Mouse (Mus musculus) gastrocnemius, postnatal 10 days (tissue): ENCODE data around the gene Pomt1. TPM values are rescaled to one million over a fixed set of nuclear protein-coding genes. Genes with fewer than 3 reads are reported as not detected.
"Not testable (repeated sequence)": the region's sequence is repeated elsewhere in the genome, so short reads cannot be mapped to it uniquely, and the experiment has no call there.

ENCODE experiments used
- DNase-seq: peaks from one replicate; pipeline ENCODE4 v3.0.0; 2021; ENCODE audit warnings: mixed read lengths
- total RNA-seq, 2 experiments: library from RNA; stranded (reverse); gene quantifications; 2 replicates each; pipeline ENCODE4 v1.2.3; 2021

The Pomt1 gene
- total RNA-seq, 2 experiments from 2014 or later: 16.0 to 17.2 TPM

DNA sequence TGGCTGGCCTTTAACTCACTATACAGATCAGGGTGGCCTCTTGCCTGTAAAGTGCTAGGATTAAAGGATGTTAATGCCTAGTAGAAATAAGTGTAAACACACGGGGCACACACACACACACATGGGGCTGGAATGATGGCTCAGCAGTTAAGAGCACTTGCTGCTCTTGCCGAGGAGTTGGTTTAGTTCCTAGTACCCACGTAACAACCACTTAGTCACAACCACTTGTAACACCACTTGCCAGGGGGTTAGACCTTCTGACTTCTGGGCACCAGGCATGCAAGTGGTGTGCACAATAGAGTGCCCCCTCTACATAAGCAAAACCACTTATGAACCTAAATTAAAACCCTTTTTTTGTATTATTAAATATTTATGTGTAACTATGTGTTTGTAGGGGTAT lies 47.6 kb downstream of the Pomt1 start:
- no peak for DNase-seq

DNA sequence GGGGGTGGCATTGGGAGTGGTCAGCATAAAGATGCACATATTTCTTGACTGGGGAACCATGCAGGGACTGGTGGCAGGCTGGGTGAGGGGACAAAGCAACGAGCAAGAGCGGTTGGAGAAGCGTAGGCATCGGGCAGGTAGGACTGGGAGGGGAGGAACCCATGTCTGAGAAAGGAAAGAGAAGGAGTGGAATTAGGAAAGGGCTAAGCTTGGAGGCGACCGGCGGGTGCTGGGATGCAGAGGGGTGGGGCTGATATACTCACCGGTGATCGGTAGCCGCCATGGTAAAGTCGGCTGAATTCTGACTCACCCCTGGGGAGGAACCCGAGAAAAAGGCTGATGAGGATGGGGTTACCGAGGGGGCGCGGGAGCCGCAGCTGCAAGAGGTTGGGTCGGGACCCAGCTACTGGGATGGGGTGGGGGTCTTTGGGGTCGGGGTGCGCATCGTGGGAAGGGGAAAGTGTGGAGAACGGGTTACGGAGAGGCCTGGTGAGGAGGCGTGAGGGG lies 51.0 kb downstream of the Pomt1 start, which contains the start of gene Golga2:
Gene Golga2, plus strand, starts transcription at position 51 of the 507 bp plus-strand sequence.
- no peak for DNase-seq

DNA sequence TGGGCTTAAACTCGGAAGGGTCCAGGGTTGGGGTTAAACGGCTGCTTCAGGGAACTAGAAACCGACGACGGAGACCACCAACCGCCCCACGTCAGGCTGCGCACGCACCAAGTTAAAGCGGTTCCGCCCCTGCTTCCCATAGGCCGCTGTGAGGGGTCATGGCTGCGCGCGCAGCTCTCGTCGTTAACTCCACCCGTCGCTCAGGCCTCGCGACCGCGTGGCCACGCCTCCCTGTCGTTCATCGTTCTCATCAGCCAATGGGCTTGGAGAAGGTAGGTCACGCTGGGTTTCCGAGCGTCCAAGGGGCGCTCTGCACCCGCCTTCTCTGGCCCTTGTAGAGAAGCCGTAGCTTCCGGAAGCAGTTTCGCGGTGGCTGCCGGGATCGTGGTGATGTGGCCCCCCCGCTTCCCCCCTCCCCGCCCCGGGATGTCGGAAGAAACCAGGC lies 51.6 kb downstream of the Pomt1 start, which contains the start of gene Swi5:
Gene Swi5, minus strand, starts transcription at position 153 of the 445 bp plus-strand sequence.
- DNase-seq: peak; percentile 99

DNA sequence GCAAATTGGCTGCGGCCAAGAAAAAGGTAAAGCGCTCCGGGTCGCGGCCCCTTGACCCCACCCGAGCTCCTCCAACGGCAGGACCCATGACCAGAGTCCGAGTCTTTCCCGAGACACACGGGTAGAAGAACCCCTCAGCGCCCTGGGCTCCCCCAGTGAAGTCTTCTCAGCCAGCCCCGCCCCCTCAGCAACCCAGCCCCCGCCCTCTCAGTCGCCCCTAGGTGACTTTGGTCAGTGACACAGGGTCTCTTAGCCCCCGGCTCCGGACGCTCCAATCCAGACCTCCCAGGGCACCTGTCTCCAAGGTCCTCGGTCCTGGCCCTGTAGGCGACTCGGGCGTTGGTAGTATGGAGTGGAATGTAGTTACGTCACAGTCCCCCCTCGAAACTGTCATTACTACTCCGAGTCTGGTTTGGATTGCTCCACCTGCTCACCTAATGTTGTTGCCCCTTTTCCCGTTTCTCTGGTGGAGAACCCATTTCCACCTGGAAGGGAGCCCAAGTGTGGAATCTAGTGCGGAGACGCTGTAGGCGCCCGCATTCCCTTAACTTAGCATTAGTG lies 52.1 kb downstream of the Pomt1 start:
- DNase-seq: no peak

DNA sequence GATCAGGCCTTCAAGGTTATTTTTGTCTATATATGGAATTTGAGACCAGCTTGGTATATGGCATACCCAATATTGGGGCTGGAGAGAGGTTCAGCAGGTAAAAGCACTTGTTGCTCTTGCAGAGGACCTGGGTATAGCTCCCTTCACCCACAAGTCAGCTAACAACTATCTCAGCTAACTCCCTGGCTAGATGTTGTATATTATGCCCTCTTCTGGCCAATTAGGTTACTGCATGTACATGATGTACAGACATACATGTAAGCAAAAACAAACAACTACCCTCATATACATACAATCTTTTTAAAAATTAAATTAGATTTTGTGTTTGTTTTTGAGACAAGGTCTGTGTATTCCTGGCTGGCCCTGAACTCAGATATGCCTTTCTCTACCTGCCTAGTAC lies 53.2 kb downstream of the Pomt1 start:
- DNase-seq: no peak

DNA sequence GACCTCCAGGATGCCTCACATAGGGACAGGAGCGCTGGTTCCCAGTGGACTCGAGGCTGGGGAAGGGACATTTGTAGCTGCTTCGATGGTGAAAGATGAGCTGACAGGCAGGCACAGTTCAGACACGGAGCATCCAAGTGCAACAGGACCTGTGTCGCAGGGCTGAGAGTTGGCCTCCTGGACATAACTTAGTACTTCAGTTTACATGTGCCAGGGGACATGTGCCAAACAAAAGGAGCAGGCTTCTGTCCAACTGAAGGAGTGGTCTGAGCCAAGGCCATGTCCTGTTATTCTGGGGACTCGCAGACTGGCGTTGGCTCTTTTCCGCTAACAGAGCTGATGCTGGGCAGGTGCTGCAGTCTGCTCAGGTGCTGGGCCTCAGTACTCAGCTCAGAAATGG lies 58.0 kb downstream of the Pomt1 start:
- peak; percentile 54 for DNase-seq

DNA sequence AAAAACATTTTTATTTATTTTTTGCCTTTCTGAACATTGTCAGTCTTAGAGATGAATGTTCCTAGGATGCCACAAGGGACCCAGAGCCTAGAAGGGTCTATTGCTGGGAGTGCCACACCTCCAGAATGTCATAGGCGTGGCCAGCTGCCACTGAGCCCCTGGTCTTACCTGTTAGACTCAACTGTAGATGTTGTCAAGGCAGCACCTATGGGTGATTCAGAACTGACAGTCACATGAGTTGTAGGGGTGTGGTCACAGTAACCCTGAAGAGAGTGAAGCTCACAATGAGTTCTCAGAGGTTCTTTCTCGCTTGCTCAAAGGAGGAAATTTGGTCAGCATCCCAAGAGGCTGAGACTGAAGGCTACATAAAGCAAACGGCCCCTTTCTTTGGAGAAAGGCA lies 58.9 kb downstream of the Pomt1 start:
- DNase-seq: no peak

DNA sequence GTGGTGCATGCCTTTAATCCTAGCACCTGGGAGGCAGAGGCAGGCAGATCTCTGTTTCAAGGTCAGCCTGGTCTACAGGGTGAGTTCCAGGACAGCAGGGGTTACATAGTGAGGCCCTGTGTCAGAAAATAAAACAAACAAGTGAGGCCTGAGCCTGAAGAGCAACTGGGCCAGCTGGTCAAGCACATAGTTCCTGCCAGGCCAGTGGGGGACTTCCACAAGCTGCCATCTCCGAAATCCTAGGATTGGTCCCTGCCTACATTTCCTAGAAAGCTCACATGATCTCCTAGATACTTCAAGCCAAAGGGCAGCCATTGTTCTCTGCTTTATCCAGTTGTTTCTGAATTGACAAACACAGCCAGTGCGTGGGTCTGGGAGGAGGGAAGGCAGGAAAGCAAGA lies 59.5 kb downstream of the Pomt1 start:
- DNase-seq: not testable (repeated sequence)

DNA sequence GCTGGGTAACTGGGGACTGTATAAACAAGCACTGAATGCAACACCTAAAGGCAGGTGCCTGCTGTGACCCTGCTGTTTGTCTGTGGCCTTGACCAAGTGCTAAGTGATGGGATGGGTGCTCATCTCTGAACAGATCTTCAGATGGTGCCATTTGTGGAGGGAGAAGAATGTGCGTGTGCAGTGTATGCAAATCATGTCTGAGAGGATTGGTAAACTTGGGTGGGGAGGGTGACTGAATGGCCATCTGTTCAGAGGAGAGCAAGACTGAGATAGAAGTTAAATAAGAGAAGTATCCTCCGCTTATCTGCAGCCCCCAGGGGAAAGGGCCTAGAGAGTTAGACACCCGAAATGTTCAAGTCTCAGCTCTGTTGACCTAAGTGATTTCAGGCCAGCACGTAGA lies 63.1 kb downstream of the Pomt1 start:
- DNase-seq: peak; percentile 2

DNA sequence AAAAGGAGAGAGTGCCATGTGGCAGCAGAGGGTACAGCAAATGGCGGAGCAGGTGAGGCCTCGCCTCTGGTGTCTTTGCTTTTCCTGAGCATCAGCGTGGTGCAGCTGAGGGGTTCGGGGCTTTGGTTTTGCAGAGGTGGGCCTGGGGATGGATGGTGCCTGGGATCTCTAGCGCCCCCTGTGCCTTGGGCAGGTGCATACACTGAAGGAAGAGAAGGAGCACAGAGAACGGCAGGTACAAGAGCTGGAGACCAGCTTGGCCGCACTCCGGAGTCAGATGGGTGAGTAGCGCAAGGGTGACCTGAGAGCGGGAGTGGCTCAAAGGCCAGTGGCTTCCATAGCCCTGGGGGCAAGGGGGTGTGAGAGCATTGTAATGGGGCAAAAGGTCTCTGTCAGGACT lies 66.6 kb downstream of the Pomt1 start:
- peak; percentile 6 for DNase-seq

DNA sequence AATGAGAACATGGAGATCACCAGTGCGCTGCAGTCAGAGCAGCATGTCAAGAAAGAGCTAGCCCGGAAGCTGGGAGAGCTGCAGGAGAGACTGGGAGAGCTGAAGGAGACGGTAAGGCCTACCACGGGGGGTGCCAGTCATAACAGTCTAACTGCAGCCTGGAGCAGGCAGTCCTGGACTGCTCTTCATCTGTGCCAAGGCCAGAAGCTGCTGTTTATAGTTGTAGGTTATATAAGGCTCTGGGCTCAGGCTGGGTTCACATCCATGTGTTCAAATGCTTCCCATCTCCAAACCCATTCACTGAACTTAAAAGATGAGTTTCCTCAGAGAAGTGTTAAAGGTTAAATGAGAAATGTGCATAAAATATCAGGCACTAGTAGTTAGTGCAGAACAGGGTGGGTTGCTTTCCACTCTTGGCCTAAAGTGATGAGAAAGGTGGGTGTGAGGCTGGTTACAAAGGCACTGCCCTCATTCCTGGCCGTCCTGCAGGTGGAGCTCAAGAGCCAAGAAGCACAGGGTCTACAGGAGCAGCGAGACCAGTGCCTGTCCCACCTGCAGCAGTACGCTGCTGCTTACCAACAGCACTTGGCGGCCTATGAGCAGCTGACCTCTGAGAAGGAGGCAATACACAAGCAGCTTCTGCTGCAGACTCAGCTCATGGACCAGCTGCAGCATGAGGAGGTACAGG lies 67.9 kb downstream of the Pomt1 start:
- peak; percentile 52 for DNase-seq

Other genes starting within 250 kb of the Pomt1 start
- 10 to 100 TPM; 23.9 to 25.2 TPM for gene Fam78a, start 151.7 kb upstream of the Pomt1 start, total RNA-seq
- 100 to 1,000 TPM in 1 of 2 experiments, 10 to 100 TPM in 1; 90.3 to 101 TPM for gene Plpp7, start 141.1 kb upstream of the Pomt1 start, total RNA-seq
- 100 to 1,000 TPM; 104 to 111 TPM for gene Prrc2b, start 85.5 kb upstream of the Pomt1 start, total RNA-seq
- 10 to 100 TPM; 18.0 to 20.2 TPM for gene Uck1, start 23.6 kb downstream of the Pomt1 start, total RNA-seq
- gene Golga2, start 50.8 kb downstream of the Pomt1 start, total RNA-seq: 10 to 100 TPM; 71.3 to 76.5 TPM
- gene Swi5, start 51.5 kb downstream of the Pomt1 start, total RNA-seq: 100 to 1,000 TPM; 140 to 148 TPM
- 10 to 100 TPM; 31.2 to 47.2 TPM for gene Ciz1, start 115.7 kb downstream of the Pomt1 start, total RNA-seq
- gene Dnm1, start 116.7 kb downstream of the Pomt1 start, total RNA-seq: 10 to 100 TPM; 18.9 to 25.7 TPM
- gene 1110008P14Rik, start 145.3 kb downstream of the Pomt1 start, total RNA-seq: 10 to 100 TPM; 52.6 to 53.7 TPM
- 1 to 10 TPM; 3.5 to 6.7 TPM for gene Lcn2, start 151.7 kb downstream of the Pomt1 start, total RNA-seq
- 10 to 100 TPM; 38.1 to 40.7 TPM for gene Ptges2, start 159.3 kb downstream of the Pomt1 start, total RNA-seq
- 1 to 10 TPM; 3.0 to 3.1 TPM for gene Naif1, start 213.9 kb downstream of the Pomt1 start, total RNA-seq
- 10 to 100 TPM; 16.1 to 31.1 TPM for gene Slc25a25, start 214.9 kb downstream of the Pomt1 start, total RNA-seq